Mouse (Mus musculus): ENCODE measurements around the gene Arhgap45. TPM values are rescaled to one million over a fixed set of nuclear protein-coding genes. Genes with fewer than 3 reads are reported as not detected.
"Not testable (repeated sequence)": the region's sequence is repeated elsewhere in the genome, so short reads cannot be mapped to it uniquely, and the experiment has no call there.

Arhgap45 gene
- polyA plus RNA-seq, 1 experiment from 2014 or later, result 1.7 TPM

- H3K9ac ChIP-seq (ENCODE audit: low read depth, low read length), result no peak overlapping the region
Observed at GRCm38 (mm10) chr10:80035148-80035547, 18.7 kb downstream of the Arhgap45 start.

GRCm38 (mm10) chr10:80035686-80036085 lies 19.2 kb downstream of the Arhgap45 start:
- no peak for ATAC-seq
- Histone ChIP-seq H3K27me3 (replicated peaks; ENCODE audit: control insufficient read depth, insufficient read depth, low read length) (no peaks in the 10 kb centered on the region), H3K4me3 (ENCODE audit: low read length) (no peak overlapping the region), H3K27ac (ENCODE audit: low read depth, low read length) (no peak overlapping the region), H3K4me1 (ENCODE audit: control insufficient read depth, insufficient read depth, low read depth, low read length) (peaks cover 14% of the 10 kb centered on the region), H3K9me3 (ENCODE audit: control insufficient read depth, low read length) (no peaks in the 10 kb centered on the region), H3K9ac (ENCODE audit: low read depth, low read length) (no peak overlapping the region), H3K4me2 (ENCODE audit: low read length) (no peak overlapping the region), H3K36me3 (ENCODE audit: control insufficient read depth, insufficient read depth, low read length) (peaks cover 25% of the 10 kb centered on the region)
- WGBS, result 95% methylated on average over 5 of the region's 5 CpGs

More at GRCm38 (mm10) chr10:80035148-80035547, 18.7 kb downstream of the Arhgap45 start:
- Histone ChIP-seq H3K27me3 (replicated peaks; ENCODE audit: control insufficient read depth, insufficient read depth, low read length) (no peaks in the 10 kb centered on the region), H3K4me1 (ENCODE audit: control insufficient read depth, insufficient read depth, low read depth, low read length) (peaks cover 14% of the 10 kb centered on the region), H3K9me3 (ENCODE audit: control insufficient read depth, low read length) (no peaks in the 10 kb centered on the region), H3K27ac (ENCODE audit: low read depth, low read length) (no peak overlapping the region), H3K4me3 (ENCODE audit: low read length) (no peak overlapping the region), H3K4me2 (ENCODE audit: low read length) (no peak overlapping the region), H3K36me3 (ENCODE audit: control insufficient read depth, insufficient read depth, low read length) (peaks cover 25% of the 10 kb centered on the region)
- no peak for ATAC-seq
- WGBS, result 69% methylated on average over 8 of the region's 8 CpGs

- Histone ChIP-seq H3K27me3 (replicated peaks; ENCODE audit: control insufficient read depth, insufficient read depth, low read length) (no peaks in the 10 kb centered on the region), H3K4me2 (ENCODE audit: low read length) (no peak overlapping the region), H3K4me1 (ENCODE audit: control insufficient read depth, insufficient read depth, low read depth, low read length) (peaks cover 14% of the 10 kb centered on the region), H3K4me3 (ENCODE audit: low read length) (no peak overlapping the region), H3K9ac (ENCODE audit: low read depth, low read length) (no peak overlapping the region), H3K9me3 (ENCODE audit: control insufficient read depth, low read length) (no peaks in the 10 kb centered on the region), H3K27ac (ENCODE audit: low read depth, low read length) (no peak overlapping the region), H3K36me3 (ENCODE audit: control insufficient read depth, insufficient read depth, low read length) (peaks cover 25% of the 10 kb centered on the region)
- WGBS, result 94% methylated on average over 13 of the region's 13 CpGs
- no peak for ATAC-seq
Observed at GRCm38 (mm10) chr10:80036832-80037231, 20.4 kb downstream of the Arhgap45 start.

- H3K4me1 ChIP-seq (ENCODE audit: control insufficient read depth, insufficient read depth, low read depth, low read length), result peaks cover 14% of the 10 kb centered on the region
- H3K36me3 ChIP-seq (ENCODE audit: control insufficient read depth, insufficient read depth, low read length), result peaks cover 25% of the 10 kb centered on the region
- no peaks in the 10 kb centered on the region for H3K27me3 ChIP-seq (replicated peaks; ENCODE audit: control insufficient read depth, insufficient read depth, low read length)
- peak within 1 kb of the TSS; percentile 79 for H3K9ac ChIP-seq (ENCODE audit: low read depth, low read length)
- peak within 1 kb of the TSS; percentile 90 for H3K4me2 ChIP-seq (ENCODE audit: low read length)
- peak within 1 kb of the TSS; percentile 66 for H3K27ac ChIP-seq (ENCODE audit: low read depth, low read length)
- WGBS, result under 1% methylated on average over 40 of the region's 40 CpGs
- peak; percentile 99 for ATAC-seq
- H3K9me3 ChIP-seq (ENCODE audit: control insufficient read depth, low read length), result no peaks in the 10 kb centered on the region
- H3K4me3 ChIP-seq (ENCODE audit: low read length), result peak within 1 kb of the TSS; percentile 76
Observed at GRCm38 (mm10) chr10:80039559-80039979, 23.1 kb downstream of the Arhgap45 start, which contains the start of gene Polr2e. TSS of gene Polr2e (minus strand) at chr10:80039795.

- not testable (repeated sequence) for H3K4me2 ChIP-seq (ENCODE audit: low read length); H3K27ac ChIP-seq (ENCODE audit: low read depth, low read length); H3K36me3 ChIP-seq (ENCODE audit: control insufficient read depth, insufficient read depth, low read length); H3K9me3 ChIP-seq (ENCODE audit: control insufficient read depth, low read length); H3K9ac ChIP-seq (ENCODE audit: low read depth, low read length); H3K4me3 ChIP-seq (ENCODE audit: low read length); ATAC-seq; H3K27me3 ChIP-seq (replicated peaks; ENCODE audit: control insufficient read depth, insufficient read depth, low read length)
- WGBS, result 90% methylated on average over 8 of the region's 8 CpGs
- peaks cover 14% of the 10 kb centered on the region for H3K4me1 ChIP-seq (ENCODE audit: control insufficient read depth, insufficient read depth, low read depth, low read length)
Observed at GRCm38 (mm10) chr10:80041409-80042060, 25.1 kb downstream of the Arhgap45 start.

GRCm38 (mm10) chr10:80044087-80044486 lies 27.6 kb downstream of the Arhgap45 start:
- Histone ChIP-seq H3K4me1 (ENCODE audit: control insufficient read depth, insufficient read depth, low read depth, low read length) (no peaks in the 10 kb centered on the region; the same call in 1 of the 2 replicates), H3K36me3 (ENCODE audit: control insufficient read depth, insufficient read depth, low read length) (no peaks in the 10 kb centered on the region), H3K4me2 (ENCODE audit: low read length) (no peak overlapping the region), H3K9me3 (ENCODE audit: control insufficient read depth, low read length) (no peaks in the 10 kb centered on the region), H3K27me3 (replicated peaks; ENCODE audit: control insufficient read depth, insufficient read depth, low read length) (no peaks in the 10 kb centered on the region), H3K27ac (ENCODE audit: low read depth, low read length) (peak overlapping the region; percentile 51; the same call in 1 of the 2 replicates), H3K9ac (ENCODE audit: low read depth, low read length) (no peak overlapping the region), H3K4me3 (ENCODE audit: low read length) (no peak overlapping the region)
- 32% methylated on average over 4 of the region's 4 CpGs for WGBS
- ATAC-seq, result no peak

- not testable (repeated sequence) for H3K4me3 ChIP-seq (ENCODE audit: low read length); H3K9me3 ChIP-seq (ENCODE audit: control insufficient read depth, low read length); H3K4me1 ChIP-seq (ENCODE audit: control insufficient read depth, insufficient read depth, low read depth, low read length); H3K9ac ChIP-seq (ENCODE audit: low read depth, low read length); ATAC-seq; H3K4me2 ChIP-seq (ENCODE audit: low read length); H3K27me3 ChIP-seq (replicated peaks; ENCODE audit: control insufficient read depth, insufficient read depth, low read length); H3K36me3 ChIP-seq (ENCODE audit: control insufficient read depth, insufficient read depth, low read length); H3K27ac ChIP-seq (ENCODE audit: low read depth, low read length)
- WGBS, result 89% methylated on average over 2 of the region's 4 CpGs
Observed at GRCm38 (mm10) chr10:80045364-80045763, 28.9 kb downstream of the Arhgap45 start.

GRCm38 (mm10) chr10:80045766-80046165 lies 29.3 kb downstream of the Arhgap45 start:
- Histone ChIP-seq H3K36me3 (ENCODE audit: control insufficient read depth, insufficient read depth, low read length) (no peaks in the 10 kb centered on the region), H3K4me2 (ENCODE audit: low read length) (no peak overlapping the region), H3K9ac (ENCODE audit: low read depth, low read length) (no peak overlapping the region), H3K27me3 (replicated peaks; ENCODE audit: control insufficient read depth, insufficient read depth, low read length) (no peaks in the 10 kb centered on the region), H3K4me1 (ENCODE audit: control insufficient read depth, insufficient read depth, low read depth, low read length) (no peaks in the 10 kb centered on the region; the same call in 1 of the 2 replicates), H3K27ac (ENCODE audit: low read depth, low read length) (no peak overlapping the region), H3K9me3 (ENCODE audit: control insufficient read depth, low read length) (no peaks in the 10 kb centered on the region), H3K4me3 (ENCODE audit: low read length) (no peak overlapping the region)
- ATAC-seq, result no peak
- WGBS, result 68% methylated on average over 5 of the region's 5 CpGs

- WGBS, result 37% methylated on average over 9 of the region's 9 CpGs
- ATAC-seq, result no peak
- H3K36me3 ChIP-seq (ENCODE audit: control insufficient read depth, insufficient read depth, low read length), result no peaks in the 10 kb centered on the region
Observed at GRCm38 (mm10) chr10:80047041-80047565, 30.6 kb downstream of the Arhgap45 start, which contains the start of gene Gpx4. TSS of gene Gpx4 (plus strand) at chr10:80047166.

More at GRCm38 (mm10) chr10:80047041-80047565, 30.6 kb downstream of the Arhgap45 start, which contains the start of gene Gpx4:
- Histone ChIP-seq H3K27me3 (replicated peaks; ENCODE audit: control insufficient read depth, insufficient read depth, low read length) (no peaks in the 10 kb centered on the region), H3K27ac (ENCODE audit: low read depth, low read length) (no peak within 1 kb of the TSS), H3K4me2 (ENCODE audit: low read length) (no peak within 1 kb of the TSS), H3K4me1 (ENCODE audit: control insufficient read depth, insufficient read depth, low read depth, low read length) (no peaks in the 10 kb centered on the region; the same call in 1 of the 2 replicates), H3K9ac (ENCODE audit: low read depth, low read length) (0 out of 2 replicates have a peak within 1 kb of the TSS, but pooled peaks have one; percentile 9), H3K9me3 (ENCODE audit: control insufficient read depth, low read length) (no peaks in the 10 kb centered on the region), H3K4me3 (ENCODE audit: low read length) (no peak within 1 kb of the TSS)

Data from hindbrain, embryonic 16.5 days (tissue).